Mouse (Mus musculus): ENCODE measurements around the gene Slc6a6. TPM values are rescaled to one million over a fixed set of nuclear protein-coding genes. Genes with fewer than 3 reads are reported as not detected.

Slc6a6 gene
- polyA plus RNA-seq, 1 experiment, result 105 TPM

GRCm38 (mm10) chr6:91693301-91693886, 9.5 kb downstream of the Slc6a6 start:
- no peak overlapping the region for H3K27ac ChIP-seq (ENCODE audit: insufficient read depth, low read length)
- TF ChIP-seq POLR2A (IDR thresholded peaks at IDR 0.05; ENCODE audit: extremely low read depth, insufficient read depth, low read length) (no peak), CTCF (IDR thresholded peaks at IDR 0.05; ENCODE audit: extremely low read depth, insufficient read depth, low read length) (no peak)
- peaks cover 30% of the 10 kb centered on the region for H3K4me1 ChIP-seq (ENCODE audit: control insufficient read depth, insufficient read depth, low read length)
- H3K4me3 ChIP-seq (ENCODE audit: insufficient read depth, low read length), result no peak overlapping the region

GRCm38 (mm10) chr6:91694610-91695009, 10.8 kb downstream of the Slc6a6 start:
- TF ChIP-seq POLR2A (IDR thresholded peaks at IDR 0.05; ENCODE audit: extremely low read depth, insufficient read depth, low read length) (no peak), CTCF (IDR thresholded peaks at IDR 0.05; ENCODE audit: extremely low read depth, insufficient read depth, low read length) (no peak)
- Histone ChIP-seq H3K27ac (ENCODE audit: insufficient read depth, low read length) (no peak overlapping the region), H3K4me3 (ENCODE audit: insufficient read depth, low read length) (no peak overlapping the region), H3K4me1 (ENCODE audit: control insufficient read depth, insufficient read depth, low read length) (peaks cover 32% of the 10 kb centered on the region)

GRCm38 (mm10) chr6:91698831-91699230, 15.0 kb downstream of the Slc6a6 start:
- Histone ChIP-seq H3K4me1 (ENCODE audit: control insufficient read depth, insufficient read depth, low read length) (peaks cover 21% of the 10 kb centered on the region), H3K4me3 (ENCODE audit: insufficient read depth, low read length) (no peak overlapping the region)
- no peak for TF ChIP-seq CTCF (IDR thresholded peaks at IDR 0.05; ENCODE audit: extremely low read depth, insufficient read depth, low read length)
- no peak for TF ChIP-seq POLR2A (IDR thresholded peaks at IDR 0.05; ENCODE audit: extremely low read depth, insufficient read depth, low read length)

GRCm38 (mm10) chr6:91699482-91700200, 15.8 kb downstream of the Slc6a6 start:
- Histone ChIP-seq H3K4me3 (ENCODE audit: insufficient read depth, low read length) (no peak overlapping the region), H3K4me1 (ENCODE audit: control insufficient read depth, insufficient read depth, low read length) (peaks cover 19% of the 10 kb centered on the region), H3K27ac (ENCODE audit: insufficient read depth, low read length) (no peak overlapping the region)
- TF ChIP-seq POLR2A (IDR thresholded peaks at IDR 0.05; ENCODE audit: extremely low read depth, insufficient read depth, low read length) (no peak), CTCF (IDR thresholded peaks at IDR 0.05; ENCODE audit: extremely low read depth, insufficient read depth, low read length) (no peak)

More at GRCm38 (mm10) chr6:91698831-91699230, 15.0 kb downstream of the Slc6a6 start:
- H3K27ac ChIP-seq (ENCODE audit: insufficient read depth, low read length), result no peak overlapping the region

- no peak for TF ChIP-seq POLR2A (IDR thresholded peaks at IDR 0.05; ENCODE audit: extremely low read depth, insufficient read depth, low read length)
- TF ChIP-seq CTCF (IDR thresholded peaks at IDR 0.05; ENCODE audit: extremely low read depth, insufficient read depth, low read length), result no peak
- peaks cover 15% of the 10 kb centered on the region for H3K4me1 ChIP-seq (ENCODE audit: control insufficient read depth, insufficient read depth, low read length)
- no peak overlapping the region for H3K4me3 ChIP-seq (ENCODE audit: insufficient read depth, low read length)
- H3K27ac ChIP-seq (ENCODE audit: insufficient read depth, low read length), result no peak overlapping the region
Measured at GRCm38 (mm10) chr6:91700823-91701621, 17.2 kb downstream of the Slc6a6 start.

- no peak overlapping the region for H3K27ac ChIP-seq (ENCODE audit: insufficient read depth, low read length)
- no peak overlapping the region for H3K4me3 ChIP-seq (ENCODE audit: insufficient read depth, low read length)
- peaks cover 11% of the 10 kb centered on the region for H3K4me1 ChIP-seq (ENCODE audit: control insufficient read depth, insufficient read depth, low read length)
- TF ChIP-seq POLR2A (IDR thresholded peaks at IDR 0.05; ENCODE audit: extremely low read depth, insufficient read depth, low read length) (no peak), CTCF (IDR thresholded peaks at IDR 0.05; ENCODE audit: extremely low read depth, insufficient read depth, low read length) (no peak)
Measured at GRCm38 (mm10) chr6:91703459-91703858, 19.6 kb downstream of the Slc6a6 start.

GRCm38 (mm10) chr6:91704446-91704845, 20.6 kb downstream of the Slc6a6 start:
- Histone ChIP-seq H3K4me3 (ENCODE audit: insufficient read depth, low read length) (no peak overlapping the region), H3K4me1 (ENCODE audit: control insufficient read depth, insufficient read depth, low read length) (peaks cover 8% of the 10 kb centered on the region), H3K27ac (ENCODE audit: insufficient read depth, low read length) (no peak overlapping the region)
- TF ChIP-seq POLR2A (IDR thresholded peaks at IDR 0.05; ENCODE audit: extremely low read depth, insufficient read depth, low read length) (no peak), CTCF (IDR thresholded peaks at IDR 0.05; ENCODE audit: extremely low read depth, insufficient read depth, low read length) (no peak)

- Histone ChIP-seq H3K27ac (ENCODE audit: insufficient read depth, low read length) (no peak overlapping the region), H3K4me1 (ENCODE audit: control insufficient read depth, insufficient read depth, low read length) (peaks cover 6% of the 10 kb centered on the region), H3K4me3 (ENCODE audit: insufficient read depth, low read length) (no peak overlapping the region)
- TF ChIP-seq CTCF (IDR thresholded peaks at IDR 0.05; ENCODE audit: extremely low read depth, insufficient read depth, low read length), result no peak
- no peak for TF ChIP-seq POLR2A (IDR thresholded peaks at IDR 0.05; ENCODE audit: extremely low read depth, insufficient read depth, low read length)
Measured at GRCm38 (mm10) chr6:91705651-91706050, 21.8 kb downstream of the Slc6a6 start.

GRCm38 (mm10) chr6:91706072-91706776, 22.4 kb downstream of the Slc6a6 start:
- Histone ChIP-seq H3K4me1 (ENCODE audit: control insufficient read depth, insufficient read depth, low read length) (peaks cover 6% of the 10 kb centered on the region), H3K27ac (ENCODE audit: insufficient read depth, low read length) (no peak overlapping the region), H3K4me3 (ENCODE audit: insufficient read depth, low read length) (no peak overlapping the region)
- no peak for TF ChIP-seq POLR2A (IDR thresholded peaks at IDR 0.05; ENCODE audit: extremely low read depth, insufficient read depth, low read length)
- no peak for TF ChIP-seq CTCF (IDR thresholded peaks at IDR 0.05; ENCODE audit: extremely low read depth, insufficient read depth, low read length)

Data from cortical plate, adult 2 months (tissue).